Mouse (Mus musculus) cerebellum, adult 18-20 months (tissue): ENCODE results near the gene Pik3r1.

Experiments
- DNase-seq, 2 experiments: peaks; one replicate each; pipeline ENCODE4 v3.0.0; 2021

Pik3r1 gene

GRCm38 (mm10) chr13:101765976-101766375, 2.0 kb downstream of the Pik3r1 start:
- DNase-seq = no peak

- no peak for DNase-seq
Measured at GRCm38 (mm10) chr13:101764111-101764510, 3.9 kb downstream of the Pik3r1 start.

- DNase-seq = no peak
Measured at GRCm38 (mm10) chr13:101763676-101764075, 4.3 kb downstream of the Pik3r1 start.

DNA sequence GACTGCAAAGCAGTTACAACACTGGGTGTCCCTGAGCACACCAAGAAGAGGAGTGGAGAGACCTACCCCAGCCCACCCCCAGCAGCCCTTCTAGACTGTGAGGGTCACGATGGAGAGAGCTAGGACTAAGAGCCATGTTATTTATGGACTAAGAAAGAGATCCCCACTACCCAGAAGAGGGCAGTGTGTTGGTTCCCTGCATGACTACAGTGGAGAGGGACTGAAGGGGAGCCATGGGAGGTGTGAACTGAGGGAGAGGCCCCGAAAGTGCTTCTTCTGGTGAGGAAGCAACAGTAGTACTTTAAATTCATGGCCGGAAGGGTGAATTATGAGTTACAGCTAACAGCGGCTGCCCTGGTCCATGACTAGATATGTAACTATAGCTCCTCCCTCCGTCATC, 4.9 kb downstream of the Pik3r1 start:
- no peak for DNase-seq

DNA sequence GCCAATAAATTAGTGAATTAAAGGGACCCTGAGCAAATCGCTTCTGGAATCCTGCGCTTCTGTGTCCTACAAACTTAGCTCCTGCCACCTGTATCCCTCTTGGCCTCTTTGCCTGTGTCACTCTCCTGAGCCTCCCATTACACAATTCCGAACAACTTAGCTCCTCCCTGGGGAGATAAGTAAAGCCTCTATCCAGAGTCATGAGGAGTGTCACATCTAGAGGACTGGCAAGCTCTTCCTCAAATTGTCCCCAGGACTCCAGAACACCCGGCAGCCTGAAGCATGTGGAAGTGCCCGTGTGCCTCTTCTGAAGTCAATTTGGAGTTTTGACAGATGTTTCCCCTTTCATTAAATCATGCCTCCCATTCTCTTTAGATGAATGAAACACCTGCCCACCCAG, 6.4 kb downstream of the Pik3r1 start:
- DNase-seq = no peak

DNA sequence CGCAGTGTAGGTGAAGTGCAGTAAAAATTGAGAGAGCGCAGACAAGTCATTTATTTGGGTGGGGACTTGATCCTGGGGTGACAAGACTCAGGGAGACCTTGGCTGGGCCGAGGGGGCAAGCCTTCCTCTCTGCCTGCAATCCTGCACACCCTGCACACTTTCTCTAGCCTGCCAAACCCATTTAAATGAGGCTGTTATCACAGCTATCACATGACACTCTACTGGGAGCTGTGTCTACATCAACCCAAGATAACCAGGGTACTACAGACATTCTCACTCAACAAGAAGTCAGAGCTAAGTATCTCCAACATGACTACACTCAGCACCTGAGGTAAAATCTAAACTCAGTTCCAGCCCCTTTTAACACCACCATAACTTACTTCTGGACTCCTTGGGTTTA, 7.1 kb downstream of the Pik3r1 start:
- no peak for DNase-seq

DNA sequence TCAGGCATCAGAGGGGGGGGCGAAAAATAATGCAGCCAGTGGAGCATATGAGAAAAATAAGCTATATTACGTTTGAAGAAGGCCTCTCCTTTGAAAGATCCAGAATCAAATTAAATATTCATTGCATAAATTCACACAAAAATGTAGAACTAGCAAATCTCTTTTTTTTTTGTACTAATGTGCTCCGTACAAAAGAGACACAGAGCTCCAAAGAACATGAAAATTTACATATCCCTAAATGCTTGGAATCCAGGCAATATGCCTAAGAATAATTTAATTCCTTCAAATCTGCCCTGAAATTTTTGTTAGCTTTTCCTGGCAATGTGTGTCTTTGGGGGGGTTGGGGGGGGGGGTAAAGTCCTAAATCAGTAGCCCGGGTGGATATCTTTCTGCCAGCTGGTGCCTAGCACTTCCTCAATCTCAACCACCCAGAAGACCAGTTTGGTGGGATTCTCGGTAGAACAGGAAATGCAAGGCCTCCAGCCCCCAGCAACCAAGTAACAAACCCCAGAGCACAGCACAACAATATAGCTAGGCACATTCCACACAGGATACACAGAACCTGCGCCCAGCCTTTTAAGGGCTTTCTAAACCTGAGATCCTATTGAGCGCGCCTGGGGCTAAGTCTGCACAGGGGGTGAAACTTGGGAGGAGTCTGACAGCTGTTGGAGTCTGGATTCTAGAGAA, 7.9 kb downstream of the Pik3r1 start:
- no peak for DNase-seq

- DNase-seq = no peak
Measured at GRCm38 (mm10) chr13:101759281-101759871, 8.6 kb downstream of the Pik3r1 start.

DNA sequence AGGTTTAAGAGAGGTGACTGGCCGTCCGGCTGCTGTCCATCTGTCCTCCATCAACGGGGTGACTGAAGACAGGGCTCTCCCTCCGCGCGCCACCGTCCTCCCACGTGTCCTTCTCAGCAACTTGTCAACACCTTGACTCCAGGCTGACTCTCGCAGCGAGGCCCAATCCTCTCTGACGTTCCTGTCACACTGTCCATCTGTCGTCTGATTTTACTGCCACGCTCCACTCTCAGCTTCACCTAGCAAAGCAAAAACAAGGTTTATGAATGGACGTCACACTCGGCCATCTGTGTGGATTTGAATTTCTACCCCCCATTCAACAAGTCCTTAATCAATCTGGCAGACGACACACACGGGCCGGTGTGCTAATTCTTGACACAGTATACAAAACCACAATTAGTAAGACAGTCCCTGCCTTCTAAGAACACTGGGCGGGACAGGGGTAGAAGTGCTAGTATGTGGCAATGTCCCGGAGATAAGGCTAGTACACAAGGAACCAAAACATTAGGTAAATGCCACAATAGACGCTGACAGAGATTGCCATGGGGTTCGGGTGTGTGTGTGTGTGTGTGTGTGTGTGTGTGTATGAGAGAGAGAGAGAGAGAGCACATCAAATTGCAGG, 10.1 kb downstream of the Pik3r1 start:
- DNase-seq = peak in 1 of 2 experiments; percentile 20

DNA sequence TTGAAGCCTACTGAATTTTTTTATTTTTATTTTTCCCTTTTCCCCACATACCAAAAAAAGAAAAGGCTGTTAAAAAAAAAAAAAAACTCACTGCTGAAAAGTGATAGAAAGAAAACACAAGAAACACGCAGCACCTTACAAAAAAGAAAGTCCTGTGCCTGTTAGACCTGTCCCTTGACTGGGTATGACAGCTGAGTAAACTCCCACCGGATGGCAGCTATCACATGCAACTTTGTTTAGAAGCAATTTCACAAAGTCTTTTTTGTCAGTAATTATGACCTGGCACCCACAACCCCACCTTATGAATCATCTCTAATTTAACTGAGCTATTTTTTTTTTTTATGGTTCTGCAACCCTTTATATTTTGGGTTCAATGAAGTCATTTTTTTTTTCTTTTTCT, 12.8 kb downstream of the Pik3r1 start:
- no peak for DNase-seq

- DNase-seq = no peak
Measured at GRCm38 (mm10) chr13:101753639-101754038, 14.4 kb downstream of the Pik3r1 start.

DNA sequence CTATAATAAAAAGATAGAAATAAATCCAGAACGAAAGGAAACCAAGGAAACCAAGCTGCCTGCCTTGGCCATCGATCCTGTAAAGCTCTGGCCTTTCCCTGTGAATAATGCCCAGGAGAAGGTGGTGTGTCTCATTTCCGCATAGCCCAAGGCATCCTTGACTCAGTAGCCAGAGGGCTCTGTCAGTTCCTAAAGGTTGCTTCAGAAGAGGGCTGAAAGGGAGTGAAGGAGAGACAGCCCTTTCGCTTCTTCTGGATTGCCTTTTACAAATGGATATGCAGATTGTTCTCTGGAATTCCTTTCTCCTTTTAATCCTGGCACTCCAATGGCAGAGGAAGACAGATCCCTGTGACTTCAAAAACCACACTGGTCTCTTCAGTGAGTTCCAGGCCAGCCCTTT, 16.2 kb downstream of the Pik3r1 start:
- DNase-seq = no peak

- DNase-seq = no peak
Measured at GRCm38 (mm10) chr13:101746012-101746595, 21.9 kb downstream of the Pik3r1 start.

DNA sequence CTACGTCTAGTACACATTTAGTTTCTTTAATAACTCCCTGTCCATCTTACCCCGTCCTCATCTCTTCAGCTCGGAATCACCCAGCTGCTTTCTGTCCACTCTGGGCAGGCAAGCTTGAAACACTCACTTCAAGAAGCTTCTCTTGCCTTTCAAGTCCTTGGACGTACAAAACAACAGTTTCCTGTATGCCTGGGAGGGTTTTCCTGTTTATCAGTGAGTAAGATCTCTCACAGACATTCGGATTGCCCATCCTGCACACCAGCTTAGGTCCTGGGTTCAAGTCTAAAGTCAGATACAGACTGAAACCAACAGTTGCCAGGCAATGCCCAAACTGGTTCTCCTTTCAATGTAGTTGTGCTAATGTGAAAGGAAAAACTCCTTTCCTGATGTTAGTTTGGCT, 23.1 kb downstream of the Pik3r1 start:
- DNase-seq = no peak

DNA sequence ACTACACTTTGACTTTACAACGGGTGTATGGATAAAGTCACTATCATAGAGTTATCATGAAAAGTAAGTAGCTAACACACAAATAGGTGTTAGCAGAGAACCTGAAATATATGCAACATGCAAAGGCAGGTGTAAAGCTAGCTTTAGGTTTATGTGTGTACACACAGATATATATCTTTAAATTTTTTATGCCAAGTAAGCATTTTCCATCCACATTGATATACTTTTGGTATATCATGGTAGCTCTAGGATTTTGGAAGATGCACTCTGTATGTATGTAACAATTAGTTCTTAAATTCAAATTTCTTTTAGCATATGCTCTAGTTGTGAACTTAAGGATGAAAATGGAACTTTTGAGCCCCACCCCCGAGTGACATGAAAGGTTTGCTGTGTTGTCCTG, 24.0 kb downstream of the Pik3r1 start:
- no peak for DNase-seq

DNA sequence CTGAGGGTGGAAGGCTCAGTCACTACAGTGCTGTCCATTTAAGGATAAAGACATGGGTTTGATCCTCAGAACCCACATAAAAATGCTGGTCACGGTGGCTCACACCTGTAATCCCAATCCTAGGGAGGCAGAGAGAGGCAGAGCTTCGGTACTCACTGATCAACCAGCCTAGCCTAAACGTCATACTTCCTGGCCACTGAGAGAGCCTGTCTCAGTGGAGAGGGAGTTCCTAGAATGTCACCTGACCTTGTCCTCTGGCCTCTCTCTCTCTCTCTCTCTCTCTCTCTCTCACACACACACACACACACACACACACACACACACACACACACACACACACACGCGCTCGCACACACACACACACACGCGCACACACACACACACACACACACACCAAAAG, 24.8 kb downstream of the Pik3r1 start:
- no peak for DNase-seq

- no peak for DNase-seq
Measured at GRCm38 (mm10) chr13:101742596-101742995, 25.4 kb downstream of the Pik3r1 start.

- DNase-seq = no peak
Measured at GRCm38 (mm10) chr13:101741530-101742309, 26.3 kb downstream of the Pik3r1 start.

DNA sequence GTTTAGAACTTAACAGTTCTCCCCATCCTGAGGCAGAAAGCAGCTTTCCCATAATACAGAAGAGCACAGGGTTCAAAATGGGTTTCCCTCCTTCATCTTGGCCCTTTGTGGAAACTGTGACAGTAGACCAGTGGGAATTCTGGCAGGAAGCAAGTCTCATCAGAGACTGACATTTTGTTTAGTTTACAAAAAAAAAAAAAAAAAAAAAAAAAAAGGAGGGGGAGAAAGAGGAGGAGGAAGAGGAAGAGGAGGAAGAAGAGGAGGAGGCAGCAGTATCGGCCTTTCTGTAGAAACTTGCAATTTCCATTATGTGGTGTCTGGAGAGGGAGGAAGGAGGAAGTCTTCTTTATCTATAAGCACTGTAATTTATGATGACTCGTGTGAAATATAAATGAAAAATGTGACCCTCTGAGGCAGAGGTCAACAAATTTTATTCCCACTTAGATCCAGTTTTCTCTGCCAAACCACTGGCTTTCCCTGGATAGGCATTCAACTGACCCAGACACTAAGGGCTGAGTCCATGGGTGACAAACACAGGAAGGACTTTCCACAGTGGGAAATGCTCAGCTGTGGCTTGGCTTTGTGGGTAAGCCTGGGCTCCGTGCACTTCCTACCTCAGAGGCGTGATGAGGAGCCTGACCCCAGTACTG, 28.2 kb downstream of the Pik3r1 start:
- no peak for DNase-seq

DNA sequence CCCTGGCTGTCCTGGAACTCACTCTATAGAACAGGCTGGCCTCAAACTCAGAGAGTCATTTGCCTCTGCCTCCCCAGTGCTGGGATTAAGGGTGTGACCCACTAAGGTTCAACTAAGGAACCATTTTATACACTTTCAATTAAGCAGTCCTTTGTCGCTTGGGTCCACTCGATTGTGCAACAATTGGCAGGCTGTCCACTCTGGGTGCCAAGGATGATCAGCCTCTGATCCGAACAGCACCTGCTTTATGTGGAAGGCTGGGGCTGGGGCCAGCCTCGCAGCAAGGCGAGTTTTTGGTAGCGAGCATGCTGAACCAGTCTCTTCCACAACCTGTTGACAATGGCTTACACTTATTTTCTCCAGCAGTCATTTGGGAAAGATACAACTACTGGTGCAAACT, 29.2 kb downstream of the Pik3r1 start:
- DNase-seq = no peak

GRCm38 (mm10) chr13:101736521-101737387, 31.3 kb downstream of the Pik3r1 start:
- DNase-seq = no peak
